Mouse (Mus musculus) MEL (cell line): ENCODE measurements around the gene Gng7. TPM values are rescaled to one million over a fixed set of nuclear protein-coding genes. Genes with fewer than 3 reads are reported as not detected.

Experiments used
- DNase-seq: peaks from one replicate; pipeline ENCODE4 v3.0.0; 2011; ENCODE audit warnings: low read depth, low spot score
- H3K27ac ChIP-seq: 2 replicates; pipeline ENCODE4 v1.5.1; 2012; ENCODE audit warnings: low read depth, mild to moderate bottlenecking, control low read depth, low read length, moderate library complexity; ENCODE audit not compliant: control insufficient read depth
- H3K27me3 ChIP-seq, 2 experiments: fragments of 150-350 bp in 1 of 2; sonication (generic) in 1 of 2; 2 replicates each; pipeline ENCODE4 v1.6.1; 2012; ENCODE audit warnings: low read length in 2 of 2, mild to moderate bottlenecking in 2 of 2, improper control_type of control experiment in 1 of 2, moderate library complexity in 1 of 2; ENCODE audit not compliant: insufficient read depth in 2 of 2, control insufficient read depth in 1 of 2
- H3K36me3 ChIP-seq, 2 experiments: 2 replicates each; pipeline ENCODE4 v1.6.1; 2012 to 2014; ENCODE audit warnings: low read length in 2 of 2, improper control_type of control experiment in 1 of 2, inconsistent platforms in 1 of 2, mild to moderate bottlenecking in 1 of 2; ENCODE audit not compliant: insufficient read depth in 2 of 2, control insufficient read depth in 1 of 2
- H3K4me1 ChIP-seq, 2 experiments: fragments of 150-350 bp in 1 of 2; sonication (generic) in 1 of 2; 2 replicates each; pipeline ENCODE4 v1.6.1; 2012; ENCODE audit warnings: low read length in 2 of 2, improper control_type of control experiment in 1 of 2, mild to moderate bottlenecking in 1 of 2; ENCODE audit not compliant: insufficient read depth in 2 of 2, control insufficient read depth in 1 of 2
- H3K4me3 ChIP-seq, 2 experiments: fragments of 150-350 bp in 1 of 2; sonication (generic) in 1 of 2; 2 replicates each; pipeline ENCODE4 v1.5.1; 2012; ENCODE audit warnings: low read depth in 2 of 2, low read length in 2 of 2, mild to moderate bottlenecking in 2 of 2, moderate library complexity in 2 of 2, control low read depth in 1 of 2, improper control_type of control experiment in 1 of 2; ENCODE audit not compliant: control insufficient read depth in 1 of 2, insufficient read depth in 1 of 2
- H3K79me2 ChIP-seq: 2 replicates; pipeline ENCODE4 v1.6.1; 2012; ENCODE audit warnings: mild to moderate bottlenecking, low read length, moderate library complexity; ENCODE audit not compliant: control insufficient read depth, poor library complexity, insufficient read depth
- H3K9ac ChIP-seq: 2 replicates; pipeline ENCODE4 v1.6.1; 2012; ENCODE audit warnings: low read depth, mild to moderate bottlenecking, control low read depth, low read length, moderate library complexity; ENCODE audit not compliant: control insufficient read depth, poor library complexity, severe bottlenecking
- H3K9me3 ChIP-seq: fragments of 150-350 bp; sonication (generic); replicated peaks from 2 replicates; pipeline ENCODE4 v1.6.1; 2012; ENCODE audit warnings: mild to moderate bottlenecking, low read length, improper control_type of control experiment, moderate library complexity; ENCODE audit not compliant: insufficient read depth
- BHLHE40 ChIP-seq: IDR thresholded peaks from 2 replicates; pipeline ENCODE4 v1.6.1; 2012; ENCODE audit warnings: low read depth, mild to moderate bottlenecking, inconsistent platforms, low read length, improper control_type of control experiment, borderline replicate concordance
- CHD1 ChIP-seq: IDR thresholded peaks from 2 replicates; pipeline ENCODE4 v1.6.1; 2012; ENCODE audit warnings: low read depth, mild to moderate bottlenecking, inconsistent platforms, low read length, improper control_type of control experiment
- CHD2 ChIP-seq: IDR thresholded peaks from 2 replicates; pipeline ENCODE4 v1.6.1; 2011; ENCODE audit warnings: low read length, improper control_type of control experiment
- HCFC1 ChIP-seq: IDR thresholded peaks from 2 replicates; pipeline ENCODE4 v1.6.1; 2012; ENCODE audit warnings: low read depth, mild to moderate bottlenecking, inconsistent platforms, low read length, improper control_type of control experiment, moderate library complexity
- MEF2A ChIP-seq: IDR thresholded peaks from 2 replicates; pipeline ENCODE4 v1.6.1; 2014; ENCODE audit warnings: low read depth, mild to moderate bottlenecking, inconsistent platforms, low read length, improper control_type of control experiment; ENCODE audit not compliant: poor library complexity, insufficient replicate concordance, severe bottlenecking; ENCODE audit errors: extremely low read depth
- NELFE ChIP-seq: IDR thresholded peaks from 2 replicates; pipeline ENCODE4 v1.6.1; 2011; ENCODE audit warnings: low read depth, low read length, improper control_type of control experiment
- RAD21 ChIP-seq: IDR thresholded peaks from 2 replicates; pipeline ENCODE4 v1.6.1; 2011; ENCODE audit warnings: mild to moderate bottlenecking, low read depth, low read length, improper control_type of control experiment
- RCOR1 ChIP-seq: IDR thresholded peaks from 2 replicates; pipeline ENCODE4 v1.6.1; 2012; ENCODE audit warnings: low read depth, mild to moderate bottlenecking, inconsistent platforms, low read length, improper control_type of control experiment
- TAL1 ChIP-seq: IDR thresholded peaks from 2 replicates; pipeline ENCODE4 v1.6.1; 2012; ENCODE audit warnings: mild to moderate bottlenecking, inconsistent platforms, low read length, moderate library complexity, mixed read lengths
- TBP ChIP-seq: IDR thresholded peaks from 2 replicates; pipeline ENCODE4 v1.8.0; 2011; ENCODE audit warnings: low read depth, low read length, improper control_type of control experiment
- UBTF ChIP-seq: IDR thresholded peaks from 2 replicates; pipeline ENCODE4 v1.6.1; 2012; ENCODE audit warnings: low read depth, mild to moderate bottlenecking, inconsistent platforms, low read length, improper control_type of control experiment, moderate library complexity, borderline replicate concordance; ENCODE audit not compliant: insufficient read depth
- USF2 ChIP-seq, 2 experiments: IDR thresholded peaks; 2 replicates each; pipeline ENCODE4 v1.6.1; 2011 to 2012; ENCODE audit warnings: improper control_type of control experiment in 2 of 2, low read length in 2 of 2, borderline replicate concordance in 1 of 2, inconsistent platforms in 1 of 2, low read depth in 1 of 2, mild to moderate bottlenecking in 1 of 2; ENCODE audit not compliant: insufficient read depth in 1 of 2
- ZC3H11A ChIP-seq: IDR thresholded peaks from 2 replicates; pipeline ENCODE4 v1.6.1; 2012; ENCODE audit warnings: low read depth, mild to moderate bottlenecking, inconsistent platforms, low read length, improper control_type of control experiment
- polyA plus RNA-seq, 2 experiments: library from polyadenylated mRNA; stranded (reverse) in 1 of 2; unstranded in 1 of 2; fragments of >175 nt in 1 of 2; fragments of >200 nt in 1 of 2; gene quantifications; 2 replicates each; pipeline versions ENCODE4 v1.2.1 to v1.2.4; 2012; ENCODE audit warnings: low replicate concordance in 2 of 2, low read depth in 1 of 2; ENCODE audit not compliant: insufficient read length in 2 of 2, insufficient read depth in 1 of 2, missing spikeins in 1 of 2
- total RNA-seq: library from RNA; depleted of rRNA; stranded (reverse); fragments of 300-350 nt; gene quantifications from 2 replicates; pipeline ENCODE4 v1.2.3, GENCODE M21; 2012

Gene Gng7
- total and polyA plus RNA-seq, 3 experiments = 1.3 to 6.2 TPM; not detected in 1

DNA sequence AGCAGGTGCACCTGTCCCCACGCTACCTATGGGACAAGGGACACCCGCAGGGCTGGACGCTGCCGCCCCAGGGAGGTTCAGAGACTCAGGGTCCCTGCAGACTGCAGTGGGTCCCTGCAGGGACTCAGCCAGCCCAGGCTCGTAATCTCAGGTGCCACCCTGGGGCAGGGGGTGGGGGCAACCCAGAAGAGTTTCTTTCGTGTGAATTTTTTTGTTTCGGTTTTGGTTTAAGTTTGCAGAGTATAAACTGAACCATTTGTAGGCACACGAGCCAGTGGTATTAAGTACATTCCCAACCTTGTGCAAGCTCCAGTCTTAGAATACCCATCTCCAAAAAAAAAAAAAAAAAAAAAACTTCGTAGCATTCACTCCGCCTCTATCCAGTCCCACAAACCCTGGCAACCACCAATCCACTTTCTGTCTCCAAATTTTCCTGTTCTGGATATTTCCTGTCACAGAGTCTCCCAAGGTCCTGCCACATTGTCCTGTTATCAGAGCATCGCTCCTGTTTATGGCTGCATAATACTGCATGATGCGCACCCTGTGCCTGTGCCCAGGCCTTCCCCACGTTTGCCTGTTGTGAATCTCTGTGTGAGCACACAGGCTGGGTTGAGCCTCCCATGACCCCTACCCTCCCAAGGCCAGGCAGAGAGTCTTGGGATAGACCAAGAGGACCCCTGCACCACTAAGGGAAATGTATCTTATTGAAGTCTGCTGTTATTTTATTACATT lies 28.6 kb downstream of the Gng7 start:
- DNase-seq = no peak
- no peak overlapping the region for H3K27ac ChIP-seq
- TF ChIP-seq CHD1 (no peak), USF2 (IDR thresholded peaks at IDR 0.05; ENCODE audit: borderline replicate concordance in 1 of 2, insufficient read depth in 1 of 2, low read depth in 1 of 2, low read length in 2 of 2) (no peak), ZC3H11A (no peak)
- H3K9me3 ChIP-seq = no peaks in the 10 kb centered on the region
- no peaks in the 10 kb centered on the region for H3K36me3 ChIP-seq
- H3K4me3 ChIP-seq = no peak overlapping the region
- no peaks in the 10 kb centered on the region for H3K27me3 ChIP-seq
- no peak overlapping the region for H3K9ac ChIP-seq
- no peaks in the 10 kb centered on the region for H3K79me2 ChIP-seq
- no peaks in the 10 kb centered on the region for H3K4me1 ChIP-seq

DNA sequence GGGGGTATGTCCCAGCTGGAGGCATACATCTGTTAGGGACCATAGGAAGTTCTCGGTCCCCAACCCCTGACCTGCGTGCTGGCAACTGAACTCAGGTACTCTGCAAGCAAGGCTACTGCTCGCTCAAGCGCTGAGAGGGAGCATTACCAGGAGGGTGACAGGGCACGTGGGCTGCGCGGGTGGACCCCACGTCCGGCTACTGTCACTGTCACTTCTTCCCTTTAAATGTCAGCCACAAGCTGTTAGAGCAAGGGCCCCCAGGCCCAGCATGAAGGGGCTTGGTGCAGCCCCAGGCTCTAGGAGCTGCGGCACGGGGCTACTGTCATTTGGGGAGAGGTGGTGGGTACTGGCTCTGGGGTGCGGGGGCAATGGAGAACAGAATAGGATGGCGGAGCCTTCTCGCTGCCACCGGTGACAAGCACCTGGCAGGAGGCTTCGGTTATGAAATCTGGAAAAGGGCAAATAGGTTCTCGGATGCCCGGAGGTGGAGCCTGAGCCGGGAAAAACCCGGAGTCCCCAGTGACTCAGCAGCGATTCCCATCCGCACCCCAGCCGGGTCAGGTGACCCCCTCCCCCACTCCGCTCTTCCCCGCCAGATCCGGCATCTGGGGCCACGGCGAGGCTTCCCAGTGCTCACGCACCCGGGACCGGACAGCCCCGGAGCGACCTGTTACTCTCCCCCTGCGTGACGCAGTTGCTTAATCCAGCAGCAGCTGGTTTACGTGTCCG lies 29.3 kb downstream of the Gng7 start:
- no peaks in the 10 kb centered on the region for H3K27me3 ChIP-seq
- H3K36me3 ChIP-seq = no peaks in the 10 kb centered on the region
- H3K79me2 ChIP-seq = no peaks in the 10 kb centered on the region
- no peaks in the 10 kb centered on the region for H3K4me1 ChIP-seq
- TF ChIP-seq MEF2A (no peak), BHLHE40 (no peak), TBP (no peak), CHD2 (no peak), RAD21 (no peak), UBTF (no peak), NELFE (no peak), RCOR1 (no peak), HCFC1 (no peak), TAL1 (no peak)
- H3K9me3 ChIP-seq = no peaks in the 10 kb centered on the region
- no peak overlapping the region for H3K27ac ChIP-seq
- H3K9ac ChIP-seq = no peak overlapping the region
- no peak for DNase-seq
- no peak overlapping the region for H3K4me3 ChIP-seq
